Mouse (Mus musculus): ENCODE data around the gene Olfr640. TPM values are rescaled to one million over a fixed set of nuclear protein-coding genes. Genes with fewer than 3 reads are reported as not detected.

Olfr640 gene
- not detected for total RNA-seq (2021)

- intact Hi-C loops (cut with DNase I) = no loop called here
- no peak for DNase-seq
These were observed at the start of gene Olfr640 for GRCm38 (mm10) chr7:104025473-104025872. TSS of gene Olfr640 (minus strand) at chr7:104025573.

DNA sequence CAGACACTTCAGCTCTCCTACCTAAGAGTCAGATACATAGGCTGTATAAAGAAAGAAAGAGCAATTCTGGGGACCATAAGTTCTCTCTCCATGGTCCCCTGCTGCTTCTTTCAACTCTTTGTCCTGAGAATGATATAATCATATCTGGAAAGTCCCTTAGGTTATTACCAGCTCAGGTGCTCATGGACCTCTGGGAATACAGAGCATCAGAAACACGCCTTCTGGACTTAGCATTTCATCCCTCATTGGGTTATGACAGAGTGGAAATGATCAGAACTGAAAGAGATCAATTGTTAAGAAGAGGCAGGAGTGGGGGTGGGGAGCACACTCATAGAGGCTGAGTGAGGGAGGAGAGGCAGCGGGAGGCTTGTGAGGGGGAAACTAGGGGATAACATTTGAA is 46.4 kb upstream of the Olfr640 start, which contains the start of gene Olfr644:
Olfr644 (minus strand) TSS at position 101 of the 400 bp plus-strand sequence.
- intact Hi-C loops (cut with DNase I) = no loop called here
- no peak for DNase-seq

GRCm38 (mm10) chr7:104061345-104061744 is 36.0 kb upstream of the Olfr640 start, which contains the start of gene 4930516K23Rik:
TSS of gene 4930516K23Rik (minus strand) at chr7:104061445.
- intact Hi-C loops (cut with DNase I) = no loop called here
- DNase-seq = no peak

GRCm38 (mm10) chr7:104059215-104059614 is 33.8 kb upstream of the Olfr640 start:
- intact Hi-C loops (cut with DNase I) = no loop called here
- no peak for DNase-seq

DNA sequence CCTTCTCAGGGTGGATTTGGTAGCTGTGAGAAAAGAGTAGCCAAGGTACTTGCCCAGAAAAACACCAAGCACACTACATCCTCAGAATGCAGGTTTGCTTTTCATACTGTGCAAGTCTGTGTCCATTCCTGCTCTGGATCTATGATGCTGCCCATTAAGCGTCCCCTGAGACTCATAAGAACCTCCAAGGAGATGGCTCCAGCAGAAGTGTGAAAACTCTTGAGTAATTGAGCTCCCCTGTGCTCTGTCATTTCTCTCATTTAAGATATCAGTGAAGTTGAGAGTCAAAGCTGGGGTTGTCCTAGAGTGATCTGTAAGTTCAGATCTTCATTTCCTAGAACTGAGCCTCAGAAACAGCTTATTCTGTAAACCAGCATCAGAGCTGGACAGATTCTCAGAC is 27.2 kb upstream of the Olfr640 start, which contains the start of gene Olfr642:
Olfr642 (minus strand) TSS at position 101 of the 400 bp plus-strand sequence.
- intact Hi-C loops (cut with DNase I) = no loop called here
- DNase-seq = no peak

GRCm38 (mm10) chr7:104050745-104051144 is 25.4 kb upstream of the Olfr640 start:
- intact Hi-C loops (cut with DNase I) = no loop called here
- DNase-seq = no peak

DNA sequence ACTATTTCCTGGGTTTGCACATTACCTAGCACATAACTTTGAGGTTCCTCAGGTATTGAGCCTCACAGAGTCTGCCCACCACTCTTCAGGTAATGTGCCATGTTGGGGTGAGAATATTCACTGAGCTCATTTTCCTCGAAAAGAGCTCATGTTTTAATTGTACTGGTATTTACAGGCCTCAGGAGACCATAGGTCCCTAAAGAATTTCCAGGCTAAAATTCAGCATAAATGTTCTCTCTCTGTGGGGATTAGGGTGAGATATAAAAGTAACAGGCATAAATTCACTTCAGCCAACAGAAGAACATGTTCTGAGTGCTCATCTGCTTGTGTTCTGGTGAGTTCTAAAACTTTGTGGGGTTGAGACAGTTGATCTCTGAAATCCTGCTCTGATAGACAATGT is 9.8 kb upstream of the Olfr640 start, which contains the start of gene Olfr641:
Olfr641 (plus strand) TSS at position 301 of the 400 bp plus-strand sequence.
- intact Hi-C loops (cut with DNase I) = no loop called here
- DNase-seq = no peak

GRCm38 (mm10) chr7:104026978-104027377 is 1.6 kb upstream of the Olfr640 start:
- no peak for DNase-seq
- intact Hi-C loops (cut with DNase I) = no loop called here

DNA sequence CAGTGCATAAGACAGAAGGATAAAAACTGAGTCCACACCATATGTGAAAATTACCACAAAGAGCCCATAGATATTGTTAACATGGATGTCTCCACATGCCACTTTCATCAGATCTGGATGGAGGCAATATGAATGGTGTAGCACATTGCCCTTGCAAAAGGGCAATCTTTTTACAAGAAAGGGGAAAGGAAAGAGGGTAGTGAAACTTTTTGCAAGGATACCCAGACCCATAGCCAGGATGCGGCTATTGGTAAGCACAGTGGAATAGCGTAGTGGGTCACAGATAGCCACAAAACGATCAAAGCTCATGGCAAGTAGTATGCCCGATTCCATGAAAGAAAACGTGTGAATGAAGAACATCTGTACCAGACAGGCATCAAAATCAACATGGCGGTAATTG is 3.7 kb downstream of the Olfr640 start:
- intact Hi-C loops (cut with DNase I) = no loop called here
- no peak for DNase-seq

DNA sequence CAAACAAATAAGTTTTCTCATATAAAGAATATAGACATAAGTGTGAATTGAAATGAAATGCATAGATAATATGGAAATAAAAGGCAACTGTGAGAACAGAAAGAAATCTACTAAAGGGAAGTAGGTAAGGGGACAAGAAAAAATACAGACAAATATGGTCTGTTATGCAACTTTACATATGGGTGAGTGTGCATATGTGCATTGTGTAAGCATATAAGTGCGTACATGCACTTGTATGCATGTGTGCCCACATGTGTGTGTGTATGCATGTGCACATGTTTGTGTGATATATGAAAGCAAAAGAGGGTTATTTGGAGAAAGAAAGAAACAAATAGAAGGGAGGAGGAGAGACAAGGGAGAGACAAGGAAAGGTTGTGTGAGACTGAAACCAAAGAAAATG is 6.4 kb downstream of the Olfr640 start:
- intact Hi-C loops (cut with DNase I) = no loop called here

DNA sequence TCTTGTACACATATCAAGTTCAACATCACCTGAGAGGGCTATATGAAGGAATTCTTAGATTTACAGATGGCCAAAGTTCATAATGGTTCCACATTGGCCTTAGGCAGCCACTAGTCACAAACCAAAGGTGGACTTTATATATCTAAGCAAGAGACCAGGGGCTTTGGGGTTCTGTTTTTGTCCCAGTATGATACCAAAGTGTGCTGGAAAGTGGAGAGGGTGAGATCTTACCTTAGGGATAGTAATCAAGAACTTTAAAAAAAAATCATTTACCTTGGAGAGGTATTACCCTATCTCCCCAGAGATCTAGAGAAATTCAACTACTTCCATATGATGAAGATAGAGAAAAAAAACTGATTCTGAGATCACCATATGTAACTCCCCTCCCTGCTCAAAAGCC is 8.2 kb downstream of the Olfr640 start, which contains the start of gene Olfr639:
Olfr639 (minus strand) TSS at position 101 of the 400 bp plus-strand sequence.
- intact Hi-C loops (cut with DNase I) = no loop called here
- no peak for DNase-seq

More for the DNA sequence above, 6.4 kb downstream of the Olfr640 start:
- DNase-seq = no peak

- intact Hi-C loops (cut with DNase I) = no loop called here
- DNase-seq = no peak
These were observed 26.2 kb downstream of the Olfr640 start for GRCm38 (mm10) chr7:103999124-103999523.

- DNase-seq = no peak
- intact Hi-C loops (cut with DNase I) = no loop called here
These were observed 26.9 kb downstream of the Olfr640 start, which contains the start of gene Olfr638 for GRCm38 (mm10) chr7:103998446-103998845. TSS of gene Olfr638 (plus strand) at chr7:103998746.

DNA sequence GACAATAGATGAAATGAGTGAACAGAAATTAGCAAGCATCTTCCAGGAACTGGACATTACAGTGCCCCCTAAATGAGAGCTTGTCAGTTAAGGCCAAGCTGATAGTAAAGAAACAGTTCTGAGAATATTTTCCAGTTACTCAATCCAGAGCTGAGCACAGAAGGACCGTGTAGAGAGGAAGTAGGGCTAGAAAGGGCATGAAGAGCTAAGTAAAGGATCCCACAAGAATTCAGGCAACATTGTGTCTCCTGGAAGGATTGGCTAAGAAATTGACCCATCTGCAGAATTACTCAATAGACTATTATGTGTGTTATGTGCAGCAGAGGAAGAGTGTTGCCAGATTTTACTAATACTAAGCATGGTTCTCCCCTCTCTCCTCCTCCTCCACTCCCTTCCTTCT is 53.6 kb downstream of the Olfr640 start:
- intact Hi-C loops (cut with DNase I) = no loop called here
- no peak for DNase-seq

GRCm38 (mm10) chr7:103970852-103971251 is 54.5 kb downstream of the Olfr640 start, which contains the start of gene Olfr635:
TSS of gene Olfr635 (plus strand) at chr7:103971152.
- intact Hi-C loops (cut with DNase I) = no loop called here

More at GRCm38 (mm10) chr7:103970852-103971251, 54.5 kb downstream of the Olfr640 start, which contains the start of gene Olfr635:
- no peak for DNase-seq

Other genes starting within 250 kb of the Olfr640 start
- not detected for gene Olfr68, start 245.9 kb downstream of the Olfr640 start, total RNA-seq (2021)
- gene Olfr67, start 233.8 kb downstream of the Olfr640 start, total RNA-seq (2021) = not detected
- 1,000 to 10,000 TPM; 1,102 to 1,464 TPM for gene Hbb-bt, start 211.6 kb downstream of the Olfr640 start, total RNA-seq (2021)
- over 10,000 TPM in 1 of 2 experiments, 1,000 to 10,000 TPM in 1; 9,168 to 11,645 TPM for gene Hbb-bs, start 197.5 kb downstream of the Olfr640 start, total RNA-seq (2021)
- gene Hbb-bh2, start 185.1 kb downstream of the Olfr640 start, total RNA-seq (2021) = not detected
- not detected for gene Hbb-bh1, start 182.4 kb downstream of the Olfr640 start, total RNA-seq (2021)
- gene Hbb-y, start 172.4 kb downstream of the Olfr640 start, total RNA-seq (2021) = not detected
- gene Olfr66, start 139.3 kb downstream of the Olfr640 start, total RNA-seq (2021) = not detected
- gene Olfr64, start 131.1 kb downstream of the Olfr640 start, total RNA-seq (2021) = not detected
- gene Olfr65, start 122.1 kb downstream of the Olfr640 start, total RNA-seq (2021) = not detected
- gene Olfr631, start 96.7 kb downstream of the Olfr640 start, total RNA-seq (2021) = not detected
- gene Olfr632, start 91.2 kb downstream of the Olfr640 start, total RNA-seq (2021) = not detected
- gene Olfr633, start 81.1 kb downstream of the Olfr640 start, total RNA-seq (2021) = not detected
- not detected for gene Olfr635, start 54.4 kb downstream of the Olfr640 start, total RNA-seq (2021)
- not detected for gene Olfr638, start 26.8 kb downstream of the Olfr640 start, total RNA-seq (2021)
- gene Olfr639, start 8.3 kb downstream of the Olfr640 start, total RNA-seq (2021) = not detected
- gene Olfr641, start 9.9 kb upstream of the Olfr640 start, total RNA-seq (2021) = not detected
- gene Olfr642, start 27.1 kb upstream of the Olfr640 start, total RNA-seq (2021) = not detected
- gene 4930516K23Rik, start 35.9 kb upstream of the Olfr640 start, total RNA-seq (2021) = not detected
- gene Olfr644, start 46.3 kb upstream of the Olfr640 start, total RNA-seq (2021) = not detected
- gene Olfr645, start 59.9 kb upstream of the Olfr640 start, total RNA-seq (2021) = not detected
- gene Olfr646, start 79.3 kb upstream of the Olfr640 start, total RNA-seq (2021) = not detected
- gene Ubqln5, start 104.3 kb upstream of the Olfr640 start, total RNA-seq (2021) = not detected
- not detected for gene Olfr643, start 111.8 kb upstream of the Olfr640 start, total RNA-seq (2021)
- not detected for gene Ubqln3, start 117.7 kb upstream of the Olfr640 start, total RNA-seq (2021)
- not detected for gene Ubqlnl, start 125.0 kb upstream of the Olfr640 start, total RNA-seq (2021)
- not detected for gene Olfm5, start 139.3 kb upstream of the Olfr640 start, total RNA-seq (2021)
- gene Olfr648, start 157.8 kb upstream of the Olfr640 start, total RNA-seq (2021) = not detected
- not detected for gene Olfr649, start 170.4 kb upstream of the Olfr640 start, total RNA-seq (2021)
- under 1 TPM; 0.14 to 0.89 TPM for gene Trim6, start 193.2 kb upstream of the Olfr640 start, total RNA-seq (2021)
- 1 to 10 TPM; 4.0 to 6.1 TPM for gene Trim34a, start 218.9 kb upstream of the Olfr640 start, total RNA-seq (2021)

All from heart, postnatal 36 days (tissue).